Mouse (Mus musculus) embryonic stem cell, embryonic (primary cell): ENCODE data around the gene Ralgps1.

Experiments used
- CTCF ChIA-PET, 4 experiments: fragments of 300-600 bp in 2 of 4; fragments of 350-600 bp in 2 of 4; sonication (Branson Sonifier 250); formaldehyde crosslinking; loops; one replicate each; lab custom pipeline; 2022; ENCODE audit warnings: inconsistent platforms in 2 of 4; lab: Charles Lee
- POLR2A ChIA-PET, 4 experiments: fragments of 300-600 bp in 2 of 4; fragments of 350-600 bp in 2 of 4; sonication (Branson Sonifier 250); formaldehyde crosslinking; loops; one replicate each; lab custom pipeline; 2022; ENCODE audit warnings: antibody characterized with exemption in 4 of 4, inconsistent platforms in 1 of 4; lab: Charles Lee

Ralgps1 gene

DNA sequence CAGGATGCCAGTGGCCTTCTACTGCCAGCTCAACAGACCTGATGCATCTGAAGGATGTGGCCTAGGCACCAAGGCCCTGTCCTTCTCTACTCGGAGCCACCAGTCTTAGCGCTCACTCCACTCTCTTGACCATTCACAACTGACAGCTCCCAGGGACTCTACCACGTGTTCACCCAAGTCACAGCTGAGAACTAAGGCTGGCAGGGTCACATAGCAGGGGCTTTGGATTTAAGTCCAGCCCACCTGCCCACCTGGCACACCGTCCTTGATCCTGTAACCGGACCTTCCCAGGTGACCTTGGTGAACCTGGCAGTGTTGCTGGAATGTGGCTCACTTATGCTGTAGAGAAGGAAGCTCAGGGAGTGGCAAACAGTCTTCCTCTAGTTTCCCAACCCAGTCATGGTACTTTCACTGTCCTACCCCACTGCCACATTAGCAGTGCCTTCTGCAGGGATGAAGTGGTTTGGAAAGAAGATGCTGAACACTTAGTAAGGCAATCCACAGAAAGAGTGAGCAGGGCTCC lies 156.0 kb downstream of the Ralgps1 start:
- POLR2A ChIA-PET, result interaction anchor here in 3 of 4 experiments (0.6 to 8.6 kb wide), 34 partner anchors 9 to 1155 kb away, joined by 3 to 150 read pairs (median 5); partner anchors contain the start of genes Garnl3 (in 3 of the 3), Slc2a8 (in 2 of the 3), Lrsam1 (in 1 of the 3) and Ralgps1 (in 1 of the 3)
- CTCF ChIA-PET, result interaction anchor here (0.6 to 3.4 kb wide), 25 partner anchors 9 to 488 kb away, joined by 3 to 20 read pairs (median 4); partner anchors contain the start of gene Garnl3 (in 2 of the 4)

DNA sequence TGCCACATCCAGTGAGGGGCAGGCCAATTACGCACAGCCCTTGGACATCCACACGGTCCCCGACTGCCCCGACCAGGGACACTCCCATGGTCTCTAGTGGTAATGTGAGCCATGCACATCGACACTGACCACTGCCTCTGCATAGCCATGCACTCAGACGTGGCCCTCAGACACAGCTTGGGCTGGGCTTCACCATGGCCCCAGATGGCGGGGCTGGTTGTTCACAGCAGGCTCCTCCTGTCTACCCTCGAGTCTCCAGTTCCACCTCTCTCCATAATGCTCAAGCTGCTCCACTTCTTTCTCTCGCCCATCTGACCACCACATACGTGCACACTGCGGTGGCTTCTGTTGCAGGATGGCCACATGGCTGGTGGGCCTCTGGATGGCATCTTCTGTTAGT lies 160.0 kb downstream of the Ralgps1 start:
- POLR2A ChIA-PET, result interaction anchor here in 1 of 4 experiments (1.3 kb wide), 1 partner anchor 16 kb away, joined by 3 read pairs; no protein-coding TSS in a partner anchor

DNA sequence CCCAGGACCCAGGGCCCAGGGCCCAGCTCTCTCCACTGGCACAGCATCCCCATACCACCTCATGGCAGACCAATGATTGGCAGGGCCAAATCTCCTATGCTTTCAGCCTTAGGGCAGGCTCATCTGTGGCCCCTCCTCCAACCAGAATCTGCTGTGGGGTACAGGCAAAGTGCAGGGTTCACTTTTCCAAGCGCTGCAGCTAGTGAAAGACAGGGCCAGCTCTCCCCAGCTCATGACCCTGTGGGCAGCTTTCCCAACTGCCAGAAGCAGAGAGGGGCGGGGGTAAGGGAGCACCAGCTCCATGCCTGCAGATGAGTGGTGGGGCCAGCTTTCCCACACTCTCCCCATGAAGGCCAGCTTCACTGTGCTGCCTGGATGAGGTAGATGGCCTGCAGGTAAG lies 160.4 kb downstream of the Ralgps1 start:
- CTCF ChIA-PET, result interaction anchor here in 3 of 4 experiments (0.6 to 3.3 kb wide), 5 partner anchors 8 to 668 kb away, joined by 3 to 12 read pairs (median 4); no protein-coding TSS in a partner anchor

More for the DNA sequence above, 160.0 kb downstream of the Ralgps1 start:
- CTCF ChIA-PET, result interaction anchor here in 2 of 4 experiments (0.6 to 1.1 kb wide), 2 partner anchors 138 to 668 kb away, joined by 3 read pairs; no protein-coding TSS in a partner anchor

DNA sequence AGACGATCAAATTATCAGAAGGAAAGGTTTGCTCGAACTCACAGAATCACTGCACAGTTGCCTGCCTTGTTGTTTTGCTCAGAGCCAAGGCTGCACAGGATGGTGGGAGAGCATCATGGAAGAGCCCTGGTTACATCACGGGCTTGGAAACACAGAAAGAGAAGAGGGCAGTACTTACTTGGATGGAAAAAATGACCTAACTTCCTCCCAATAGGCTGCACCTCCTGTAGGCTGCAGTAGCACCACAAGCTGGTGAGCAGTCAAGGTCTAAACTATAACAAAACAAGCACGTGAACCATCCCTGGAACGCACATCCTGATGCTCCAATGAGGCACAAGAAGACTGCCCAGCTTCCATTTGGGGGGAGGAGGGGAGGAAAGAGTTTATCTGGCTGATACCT lies 163.2 kb downstream of the Ralgps1 start:
- CTCF ChIA-PET, result interaction anchor here in 2 of 4 experiments (1.2 to 3.3 kb wide), 5 partner anchors 8 to 141 kb away, joined by 3 to 12 read pairs (median 7); no protein-coding TSS in a partner anchor
- POLR2A ChIA-PET, result interaction anchor here in 3 of 4 experiments (0.6 to 3.0 kb wide), 4 partner anchors 8 to 260 kb away, joined by 3 to 31 read pairs (median 4); partner anchors contain the start of genes Angptl2 (in 1 of the 3) and Zbtb43 (in 1 of the 3)

More for the DNA sequence above, 160.4 kb downstream of the Ralgps1 start:
- POLR2A ChIA-PET, result interaction anchor here in 1 of 4 experiments (0.7 kb wide), 1 partner anchor 225 kb away, joined by 3 read pairs; no protein-coding TSS in a partner anchor

DNA sequence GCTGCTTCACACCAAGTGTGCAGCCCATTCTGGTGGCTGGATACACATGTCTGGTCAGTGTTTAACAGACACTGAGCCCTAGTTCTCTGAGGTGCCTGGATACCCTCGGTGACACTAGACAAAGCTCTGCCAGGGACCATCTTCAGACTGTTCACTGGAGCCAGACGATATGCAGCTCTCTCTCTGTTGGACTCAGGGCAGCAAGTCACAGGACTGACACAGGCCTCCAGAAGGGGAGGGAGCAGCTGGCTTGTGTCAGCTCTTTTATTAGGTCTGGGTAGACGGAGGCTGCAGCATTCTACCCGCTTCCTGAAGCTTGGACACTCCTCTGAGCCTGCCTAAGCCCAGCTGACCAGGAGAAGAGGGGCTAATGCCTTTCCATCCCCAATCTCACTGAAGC lies 164.2 kb downstream of the Ralgps1 start:
- CTCF ChIA-PET, result interaction anchor here in 2 of 4 experiments (0.5 to 3.2 kb wide), 3 partner anchors 9 to 179 kb away, joined by 3 to 20 read pairs (median 4); partner anchors contain the start of gene Angptl2 (in 1 of the 2)

DNA sequence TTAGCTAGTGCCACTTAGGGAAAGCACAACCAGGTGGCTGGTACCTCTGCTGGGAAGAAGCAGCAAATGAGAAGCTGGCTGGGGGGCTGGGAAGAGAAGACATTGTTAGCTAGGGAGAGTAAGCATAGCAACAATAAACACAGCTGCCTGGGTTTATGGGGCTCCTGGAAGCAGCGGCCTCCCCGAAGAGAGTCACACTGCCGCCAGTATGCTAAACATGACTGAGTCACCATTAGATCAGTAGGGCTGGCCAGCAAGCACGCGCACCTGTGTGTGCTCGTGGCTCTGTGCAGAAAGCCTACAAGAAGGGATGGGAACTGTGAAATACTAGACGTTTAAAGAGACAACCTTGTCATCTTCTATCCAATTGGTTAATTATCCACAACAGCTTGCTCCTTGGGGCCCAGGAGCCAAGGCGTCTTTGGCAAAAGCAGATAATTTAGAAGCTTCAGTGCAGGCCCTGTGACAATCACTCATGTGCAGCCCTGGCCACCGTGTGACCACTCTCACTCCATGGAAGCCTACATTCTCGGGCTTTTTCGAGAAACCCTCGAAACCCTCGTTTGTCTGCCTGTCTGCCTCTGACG lies 165.3 kb downstream of the Ralgps1 start:
- ChIA-PET POLR2A (interaction anchor here in 2 of 4 experiments (0.8 to 3.0 kb wide), 13 partner anchors 8 to 265 kb away, joined by 3 to 31 read pairs (median 3); partner anchors contain the start of genes Angptl2 (in 1 of the 2), Lrsam1 (in 1 of the 2) and Rpl12 (in 1 of the 2)), CTCF (interaction anchor here in 1 of 4 experiments (1.0 to 3.2 kb wide), 3 partner anchors 10 to 17 kb away, joined by 3 to 20 read pairs (median 3); partner anchors contain the start of gene Angptl2)

More for the DNA sequence above, 164.2 kb downstream of the Ralgps1 start:
- POLR2A ChIA-PET, result interaction anchor here in 2 of 4 experiments (0.6 to 3.0 kb wide), 7 partner anchors 9 to 391 kb away, joined by 3 to 31 read pairs (median 3); partner anchors contain the start of gene Angptl2 (in 1 of the 2)

DNA sequence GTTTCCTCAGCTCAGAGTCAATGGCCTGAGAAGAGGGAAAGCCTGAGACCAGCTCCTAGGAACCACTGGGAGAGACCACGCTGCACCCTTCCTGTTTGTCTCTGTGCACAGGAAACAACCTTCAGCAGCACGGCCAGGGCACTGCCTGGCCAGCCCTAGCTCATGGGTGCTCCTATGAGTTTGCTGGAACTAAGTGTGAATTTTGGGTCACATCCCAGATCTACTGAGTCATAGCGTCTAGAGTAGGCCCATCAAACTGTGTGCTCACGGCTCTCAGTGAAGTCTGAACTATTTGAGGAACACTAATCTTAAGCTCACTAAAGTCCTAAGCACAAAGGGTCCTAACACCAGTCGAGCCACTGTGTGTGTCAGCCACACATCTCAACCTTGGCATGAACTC lies 166.3 kb downstream of the Ralgps1 start:
- ChIA-PET CTCF (interaction anchor here in 2 of 4 experiments (1.0 to 3.2 kb wide), 2 partner anchors 12 to 14 kb away, joined by 3 to 20 read pairs; partner anchors contain the start of gene Angptl2 (in 1 of the 2)), POLR2A (interaction anchor here in 2 of 4 experiments (0.9 to 3.0 kb wide), 8 partner anchors 9 to 244 kb away, joined by 3 to 31 read pairs (median 3); partner anchors contain the start of genes Angptl2 (in 1 of the 2), Lrsam1 (in 1 of the 2) and Rpl12 (in 1 of the 2))

DNA sequence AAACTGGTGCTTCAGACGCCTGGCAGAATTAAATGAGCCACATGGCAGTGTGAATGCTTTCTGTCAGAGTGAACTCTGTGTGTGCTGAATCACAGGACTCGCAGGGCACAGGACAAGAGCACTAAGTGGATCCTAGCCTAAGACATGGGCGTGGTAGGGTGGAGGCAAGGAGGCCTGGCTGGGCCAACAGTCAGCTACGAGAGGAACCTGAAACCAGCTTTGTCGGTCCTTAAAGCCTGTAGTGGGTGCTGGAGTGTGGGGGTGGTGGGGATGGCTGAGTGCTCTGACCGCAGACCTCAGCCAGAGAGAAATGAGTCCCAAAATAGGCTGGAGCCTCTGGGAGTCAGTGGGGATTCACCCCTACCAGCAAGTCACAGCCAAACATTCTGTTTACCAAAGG lies 168.0 kb downstream of the Ralgps1 start:
- POLR2A ChIA-PET, result interaction anchor here in 3 of 4 experiments (0.6 to 1.9 kb wide), 9 partner anchors 10 to 242 kb away, joined by 3 to 8 read pairs (median 5); partner anchors contain the start of genes Angptl2 (in 2 of the 3), Lrsam1 (in 1 of the 3) and Rpl12 (in 1 of the 3)
- CTCF ChIA-PET, result interaction anchor here (0.7 to 1.3 kb wide), 4 partner anchors 13 to 199 kb away, joined by 3 to 6 read pairs (median 4); partner anchors contain the start of gene Angptl2 (in 1 of the 4)

DNA sequence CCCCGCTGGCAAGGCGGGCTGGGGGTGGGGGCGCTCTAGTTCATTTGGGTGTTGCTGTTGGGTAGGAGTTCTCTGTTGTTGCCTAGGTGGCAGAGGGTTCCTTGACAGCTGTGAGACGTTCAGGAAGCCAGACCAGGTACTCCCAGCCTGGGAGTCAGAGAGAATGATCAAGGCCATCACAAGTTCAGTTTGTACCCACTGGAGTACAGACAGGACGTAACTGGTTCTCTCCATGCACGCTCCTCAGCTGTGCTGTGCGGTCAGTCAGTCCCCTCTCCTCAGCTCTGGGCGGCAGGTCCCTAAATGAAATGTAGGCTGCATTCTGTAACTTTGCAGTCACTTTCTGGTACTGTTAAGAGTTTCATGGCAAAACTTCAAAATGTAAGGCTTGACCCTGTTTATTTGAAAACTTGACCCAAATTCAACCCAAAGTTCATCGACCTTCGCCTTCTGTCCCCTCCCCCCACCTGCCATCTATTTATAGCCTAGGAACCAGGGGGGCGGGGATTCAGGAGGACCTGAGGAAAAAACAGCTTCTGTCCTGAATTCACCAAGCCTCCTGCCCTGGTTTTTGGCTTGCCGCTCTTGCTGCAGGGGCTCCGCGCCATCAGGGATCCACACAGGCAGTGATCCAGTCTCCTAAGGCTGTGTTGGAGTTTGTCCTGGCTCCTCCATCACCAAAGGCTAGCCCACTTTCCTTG lies 170.8 kb downstream of the Ralgps1 start:
- POLR2A ChIA-PET, result interaction anchor here in 3 of 4 experiments (0.6 to 2.4 kb wide), 13 partner anchors 9 to 226 kb away, joined by 3 to 24 read pairs (median 3); partner anchors contain the start of genes Angptl2 (in 1 of the 3), Garnl3 (in 1 of the 3) and Ralgps1 (in 1 of the 3)
- CTCF ChIA-PET, result interaction anchor here (0.5 to 2.3 kb wide), 16 partner anchors 8 to 406 kb away, joined by 3 to 12 read pairs (median 4); partner anchors contain the start of gene Angptl2 (in 2 of the 4)

DNA sequence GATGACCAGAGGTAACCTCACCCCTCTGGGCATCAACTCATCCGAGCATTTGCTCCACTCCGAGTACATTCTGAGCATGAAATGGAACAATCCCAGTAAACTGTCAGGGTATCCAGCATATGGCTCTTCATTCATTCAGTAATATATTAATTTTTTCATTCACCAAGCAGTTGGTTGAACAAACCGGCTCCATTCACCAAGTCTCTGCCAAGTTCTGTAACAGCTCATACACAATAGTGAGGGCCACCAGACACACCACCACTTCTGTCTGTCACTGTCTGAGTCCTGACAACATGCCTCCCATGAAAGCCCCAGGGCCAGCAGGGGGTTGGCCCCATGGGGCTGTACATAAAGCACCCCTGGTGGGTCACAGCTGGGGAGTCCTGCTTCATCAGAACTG lies 181.3 kb downstream of the Ralgps1 start:
- CTCF ChIA-PET, result interaction anchor here in 1 of 4 experiments (1.1 to 1.2 kb wide), 2 partner anchors 17 to 19 kb away, joined by 3 read pairs; no protein-coding TSS in a partner anchor
- POLR2A ChIA-PET, result interaction anchor here in 2 of 4 experiments (0.7 to 2.3 kb wide), 5 partner anchors 10 to 26 kb away, joined by 3 to 9 read pairs (median 6); partner anchors contain the start of gene Angptl2 (in 1 of the 2)

DNA sequence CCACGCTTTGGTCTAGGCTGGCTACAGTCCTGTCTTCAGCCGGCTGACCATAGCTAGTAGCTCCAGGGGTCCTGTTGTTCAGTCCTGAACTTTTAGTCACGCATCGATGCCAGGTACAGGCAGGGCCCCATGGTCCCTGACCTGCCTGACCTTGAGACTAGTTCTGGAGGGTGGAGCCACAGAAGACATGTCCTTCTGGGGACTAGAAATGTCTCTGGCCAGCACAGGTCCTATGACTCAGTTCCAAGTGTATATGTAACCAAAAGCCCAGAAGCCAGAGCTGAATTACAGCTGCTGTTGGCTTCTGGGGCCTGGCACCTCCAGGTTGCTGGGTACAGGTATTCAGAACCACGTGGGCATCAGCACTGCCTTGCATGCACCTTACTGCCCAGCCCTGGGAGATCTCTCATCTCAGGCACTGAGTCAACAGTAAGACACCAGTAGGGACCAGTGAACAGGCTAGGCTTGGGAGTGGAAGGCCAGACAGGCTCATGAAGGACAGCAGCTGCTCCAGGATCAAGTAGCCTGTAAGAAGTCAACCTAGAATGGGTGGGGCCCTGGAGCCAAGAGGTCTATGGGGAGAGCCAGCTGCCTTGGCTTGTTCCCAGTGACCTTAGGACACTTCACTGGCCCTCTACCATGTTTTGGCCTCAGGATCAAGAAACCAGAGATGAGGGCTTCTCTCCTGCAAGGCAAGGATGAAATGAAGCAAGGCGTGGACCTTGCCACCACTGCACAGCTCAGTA lies 182.2 kb downstream of the Ralgps1 start:
- POLR2A ChIA-PET, result interaction anchor here in 2 of 4 experiments (0.6 to 2.3 kb wide), 6 partner anchors 10 to 290 kb away, joined by 3 to 9 read pairs (median 4); partner anchors contain the start of gene Angptl2 (in 1 of the 2)
- CTCF ChIA-PET, result interaction anchor here in 2 of 4 experiments (0.6 to 1.2 kb wide), 4 partner anchors 17 to 366 kb away, joined by 3 read pairs; no protein-coding TSS in a partner anchor

DNA sequence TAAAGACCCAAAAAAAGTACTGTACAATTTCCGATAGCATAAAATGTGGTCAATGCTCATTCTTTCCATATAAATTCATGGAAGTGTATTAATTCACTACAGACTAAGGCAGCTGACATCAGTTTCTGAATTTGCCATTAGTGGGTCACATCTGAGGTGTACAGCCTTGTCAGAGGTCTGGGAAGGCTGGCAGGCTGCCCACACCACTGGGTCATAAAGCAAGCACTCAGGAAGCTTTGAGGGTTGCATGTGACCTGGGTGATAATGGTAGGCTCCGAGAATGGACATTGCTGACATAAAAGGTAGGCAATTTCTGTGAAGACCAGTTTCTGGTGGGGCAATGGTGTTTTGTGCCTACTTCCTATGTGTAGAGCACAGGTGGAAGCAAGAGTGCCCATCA lies 183.4 kb downstream of the Ralgps1 start:
- POLR2A ChIA-PET, result interaction anchor here in 2 of 4 experiments (1.0 to 2.3 kb wide), 3 partner anchors 14 to 28 kb away, joined by 3 to 9 read pairs (median 7); partner anchors contain the start of gene Angptl2 (in 1 of the 2)
- CTCF ChIA-PET, result no interaction called here

DNA sequence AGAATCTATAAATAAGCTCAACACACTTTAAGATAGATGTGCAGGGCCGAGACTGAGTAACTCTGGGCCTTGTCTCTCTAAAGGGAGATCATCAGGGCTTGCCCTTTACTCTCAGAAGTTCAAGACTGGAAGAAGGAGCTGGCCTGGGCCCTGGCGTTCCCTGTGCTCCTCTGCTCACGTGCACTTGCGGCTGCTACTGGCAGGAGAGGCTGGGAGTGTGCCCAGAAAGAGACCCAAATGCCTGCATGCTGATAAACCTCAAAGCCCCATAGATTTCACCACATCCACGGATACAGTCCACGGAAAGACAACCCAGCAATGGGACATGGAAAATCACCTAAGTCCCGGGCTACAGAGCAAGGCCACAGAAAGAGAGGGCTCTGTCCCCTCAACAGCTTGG lies 184.8 kb downstream of the Ralgps1 start:
- ChIA-PET POLR2A (interaction anchor here in 2 of 4 experiments (0.7 to 1.0 kb wide), 2 partner anchors 17 to 22 kb away, joined by 3 read pairs; no protein-coding TSS in a partner anchor), CTCF (interaction anchor here in 1 of 4 experiments (1.0 kb wide), 1 partner anchor 162 kb away, joined by 3 read pairs; no protein-coding TSS in a partner anchor)

DNA sequence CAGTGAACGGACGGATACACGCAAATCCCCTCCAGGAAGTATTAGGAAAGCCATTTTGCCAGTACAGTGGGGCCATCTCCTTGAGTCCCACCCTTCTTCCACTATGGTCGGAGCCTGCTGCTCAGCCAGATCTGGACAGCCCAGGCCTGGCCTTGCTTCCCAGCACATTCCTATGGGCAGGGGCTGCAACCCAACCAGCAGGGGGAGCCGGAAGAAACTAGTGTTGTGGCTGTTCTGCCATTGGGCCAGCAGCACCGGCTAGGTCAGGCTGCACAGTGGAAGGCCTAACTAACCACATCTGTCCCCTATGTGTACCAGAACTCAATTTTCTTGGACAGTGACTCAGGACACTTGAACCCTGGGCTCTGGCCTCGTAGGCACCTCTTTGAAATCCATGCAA lies 186.0 kb downstream of the Ralgps1 start:
- POLR2A ChIA-PET, result interaction anchor here in 1 of 4 experiments (0.6 to 0.8 kb wide), 3 partner anchors 47 to 164 kb away, joined by 3 to 6 read pairs (median 5); no protein-coding TSS in a partner anchor

DNA sequence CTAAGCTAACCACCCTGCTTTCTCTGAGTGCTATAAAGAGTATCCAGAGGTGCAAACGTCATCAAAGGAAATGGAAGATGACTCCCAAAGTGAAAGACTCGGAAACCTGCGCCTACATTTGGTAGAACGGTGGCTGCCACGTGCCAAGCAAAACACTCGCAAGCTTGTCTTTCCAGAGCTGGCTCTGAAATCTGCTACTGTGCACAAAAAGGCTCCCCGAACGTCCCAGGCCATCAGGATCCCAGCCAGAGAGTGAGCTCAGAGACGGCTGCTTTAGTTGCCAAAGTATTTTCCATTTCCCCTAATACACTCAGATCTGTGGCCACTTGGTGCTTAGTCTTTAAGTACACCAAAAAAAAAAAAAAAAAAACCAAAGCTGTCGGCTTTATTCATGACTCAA lies 186.6 kb downstream of the Ralgps1 start:
- ChIA-PET CTCF (interaction anchor here (0.5 to 2.0 kb wide), 19 partner anchors 10 to 1642 kb away, joined by 3 to 11 read pairs (median 4); partner anchors contain the start of gene Angptl2 (in 1 of the 4)), POLR2A (interaction anchor here in 2 of 4 experiments (0.6 to 0.8 kb wide), 4 partner anchors 47 to 429 kb away, joined by 3 to 6 read pairs (median 4); no protein-coding TSS in a partner anchor)

More for the DNA sequence above, 186.0 kb downstream of the Ralgps1 start:
- CTCF ChIA-PET, result interaction anchor here (0.5 to 2.0 kb wide), 12 partner anchors 11 to 533 kb away, joined by 3 to 11 read pairs (median 4); no protein-coding TSS in a partner anchor
